Mouse (Mus musculus) liver, embryonic 14.5 days (tissue): ENCODE results near the gene Ambra1.

ENCODE experiments used
- CTCF ChIP-seq: IDR thresholded peaks from 2 replicates; pipeline ENCODE4 v1.5.1; 2016; ENCODE audit warnings: antibody characterized with exemption, low read depth, control low read depth
- EP300 ChIP-seq: IDR thresholded peaks from 2 replicates; pipeline ENCODE4 v1.6.1; 2016; ENCODE audit warnings: antibody characterized with exemption, low read depth

DNA sequence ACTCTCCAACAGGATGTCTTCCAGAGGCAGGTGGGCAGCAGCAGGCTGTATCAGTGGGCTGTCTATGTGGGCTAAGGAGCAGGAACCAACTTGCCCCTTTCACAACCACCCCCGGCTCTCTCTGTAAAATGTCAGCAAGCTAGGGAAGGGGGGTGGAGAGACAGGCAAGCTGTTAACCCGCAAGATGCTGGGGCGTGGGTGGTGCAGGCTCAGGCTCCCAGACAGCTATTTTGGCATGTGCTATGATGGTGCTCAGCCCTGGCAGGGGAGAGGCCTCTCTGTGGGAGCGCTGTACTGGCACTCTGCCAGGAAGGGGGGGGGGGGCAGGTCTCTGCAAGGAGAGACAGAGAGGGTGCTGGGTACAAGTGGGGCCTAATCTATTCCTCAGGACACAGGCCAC, 227.2 kb downstream of the Ambra1 start:
- TF ChIP-seq CTCF (no peak), EP300 (no peak)
